Mouse (Mus musculus) ES-Bruce4 (cell line): ENCODE measurements at regions not wholly inside any gene's neighbourhood (a gene's known extent, or its start where the extent isn't known, plus 50 kb on each side); places are given as distances from the start of the nearest gene placed in this dataset.

ENCODE experiments used
- H3K27ac ChIP-seq: 2 replicates; pipeline ENCODE4 v1.5.1; 2012; ENCODE audit warnings: low read length, inconsistent platforms; ENCODE audit not compliant: insufficient read depth
- H3K27me3 ChIP-seq: 2 replicates; pipeline ENCODE4 v1.6.1; 2012; ENCODE audit warnings: mild to moderate bottlenecking, low read length, inconsistent platforms; ENCODE audit not compliant: control insufficient read depth, poor library complexity, insufficient read depth, severe bottlenecking
- H3K36me3 ChIP-seq: 2 replicates; pipeline ENCODE4 v1.6.1; 2012; ENCODE audit warnings: inconsistent platforms, mild to moderate bottlenecking, low read length, moderate library complexity; ENCODE audit not compliant: control insufficient read depth, poor library complexity, insufficient read depth, severe bottlenecking
- H3K4me1 ChIP-seq: one replicate; pipeline ENCODE4 v1.8.1; 2011; ENCODE audit warnings: low read length; ENCODE audit not compliant: control insufficient read depth, insufficient read depth
- H3K4me3 ChIP-seq: 2 replicates; pipeline ENCODE4 v1.5.1; 2011; ENCODE audit warnings: low read depth, mild to moderate bottlenecking, low read length
- H3K9ac ChIP-seq: 2 replicates; pipeline ENCODE4 v1.6.1; 2012; ENCODE audit warnings: low read depth, mild to moderate bottlenecking, inconsistent platforms; ENCODE audit not compliant: poor library complexity, severe bottlenecking
- H3K9me3 ChIP-seq: replicated peaks from 2 replicates; pipeline ENCODE4 v1.6.1; 2012; ENCODE audit warnings: mild to moderate bottlenecking, low read length, inconsistent platforms; ENCODE audit not compliant: control insufficient read depth, poor library complexity, insufficient read depth, severe bottlenecking
- CTCF ChIP-seq: IDR thresholded peaks from one replicate; pipeline ENCODE4 v1.8.1; 2011; ENCODE audit warnings: low read depth, low read length
- EP300 ChIP-seq: IDR thresholded peaks from 2 replicates; pipeline ENCODE4 v1.6.1; 2011; ENCODE audit warnings: low read depth, low read length; ENCODE audit not compliant: insufficient read depth
- POLR2A ChIP-seq: IDR thresholded peaks from one replicate; pipeline ENCODE4 v1.8.1; 2011; ENCODE audit warnings: low read length; ENCODE audit not compliant: insufficient read depth

- Histone ChIP-seq H3K4me1 (no peaks in the 10 kb centered on the region), H3K9ac (no peak overlapping the region), H3K4me3 (no peak overlapping the region), H3K36me3 (no peaks in the 10 kb centered on the region), H3K9me3 (no peaks in the 10 kb centered on the region), H3K27me3 (no peaks in the 10 kb centered on the region), H3K27ac (no peak overlapping the region)
- TF ChIP-seq POLR2A, result no peak
- no peak for TF ChIP-seq CTCF
- TF ChIP-seq EP300, result no peak
Observed at GRCm38 (mm10) chr17:50457053-50457697, 52.0 kb upstream of the Plcl2 start.

- H3K9me3 ChIP-seq, result no peaks in the 10 kb centered on the region
- H3K27me3 ChIP-seq, result no peaks in the 10 kb centered on the region
- H3K27ac ChIP-seq, result no peak overlapping the region
- H3K36me3 ChIP-seq, result no peaks in the 10 kb centered on the region
- no peak overlapping the region for H3K9ac ChIP-seq
- no peaks in the 10 kb centered on the region for H3K4me1 ChIP-seq
- no peak for TF ChIP-seq CTCF
- TF ChIP-seq EP300, result no peak
- no peak for TF ChIP-seq POLR2A
- H3K4me3 ChIP-seq, result no peak overlapping the region
Observed at GRCm38 (mm10) chr17:50458232-50458631, 51.0 kb upstream of the Plcl2 start.
